Comparison of ENCODE assay signal across 8 mouse cellular contexts in genomic region chr14:118473831-118474193, GRCm38 (mm10).
A peak's percentile ranks its signal among the peaks of the same experiment; 100 is the strongest.
DNase-seq lines count a peak whose midpoint lies in the region; ATAC-seq and TF ChIP-seq lines count a peak whose summit lies in the region.

No protein-coding gene starts in this region.

- peak; percentile 31 to 34 for DNase-seq in cerebellum, postnatal 14 days
- no peak for DNase-seq in cerebellum, adult 2 months
- DNase-seq in WW6 (ENCODE audit: low read depth, low spot score): peak; percentile 46
- peak; percentile 83 for DNase-seq in forebrain, postnatal 0 days
- peak; percentile 32 for DNase-seq in lung, postnatal 0 days (ENCODE audit: low spot score)
- peak; percentile 7 to 48 for DNase-seq in right cerebral cortex, adult 2 months (ENCODE audit: low spot score in 2 of 2)
- no peak for DNase-seq in thymus, postnatal 36 days

- no peak for TF ChIP-seq POLR2A in cerebellum, adult 2 months (IDR thresholded peaks at IDR 0.05; ENCODE audit: borderline replicate concordance, insufficient read depth, low read length)

- TF ChIP-seq EP300 in lung, postnatal 0 days (IDR thresholded peaks at IDR 0.05): no peak

- no peaks in the 10 kb centered on the region for H3K4me1 ChIP-seq in cerebellum, adult 2 months (ENCODE audit: control insufficient read depth, insufficient read depth, low read length)
- H3K4me1 ChIP-seq in forebrain, postnatal 0 days (ENCODE audit: insufficient read depth): no peaks in the 10 kb centered on the region
- H3K4me1 ChIP-seq in intestine, postnatal 0 days (replicated peaks; ENCODE audit: control insufficient read depth, insufficient read depth, low read length): no peaks in the 10 kb centered on the region
- no peaks in the 10 kb centered on the region for H3K4me1 ChIP-seq in lung, postnatal 0 days (ENCODE audit: insufficient read depth, low read depth, low read length)

- H3K27ac ChIP-seq in cerebellum, adult 2 months (ENCODE audit: insufficient read depth, low read length): no peak overlapping the region
- no peak overlapping the region for H3K27ac ChIP-seq in forebrain, postnatal 0 days (ENCODE audit: low read depth, low read length)
- H3K27ac ChIP-seq in intestine, postnatal 0 days (ENCODE audit: low read depth, low read length): no peak overlapping the region
- no peak overlapping the region for H3K27ac ChIP-seq in lung, postnatal 0 days (ENCODE audit: low read length)

- TF ChIP-seq CTCF in cerebellum, adult 2 months (IDR thresholded peaks at IDR 0.05; ENCODE audit: borderline replicate concordance, insufficient read depth, low read depth, low read length): no peak
- TF ChIP-seq CTCF in forebrain, postnatal 0 days (IDR thresholded peaks at IDR 0.05; ENCODE audit: low read depth): no peak
- TF ChIP-seq CTCF in intestine, postnatal 0 days (IDR thresholded peaks at IDR 0.05; ENCODE audit: low read depth): no peak
- no peak for TF ChIP-seq CTCF in lung, postnatal 0 days (IDR thresholded peaks at IDR 0.05)

- H3K27me3 ChIP-seq in cerebellum, adult 2 months (ENCODE audit: control insufficient read depth, insufficient read depth, low read length): no peaks in the 10 kb centered on the region; the same call in 1 of the 2 replicates
- peaks cover 12% of the 10 kb centered on the region; the same call in 1 of the 2 replicates for H3K27me3 ChIP-seq in forebrain, postnatal 0 days (ENCODE audit: insufficient read depth, low read length)
- H3K27me3 ChIP-seq in intestine, postnatal 0 days (replicated peaks; ENCODE audit: control insufficient read depth, insufficient read depth, low read length): peaks cover 21% of the 10 kb centered on the region
- H3K27me3 ChIP-seq in lung, postnatal 0 days (replicated peaks; ENCODE audit: insufficient read depth, low read length): peaks cover 14% of the 10 kb centered on the region; the same call in 1 of the 2 replicates

- H3K4me2 ChIP-seq in forebrain, postnatal 0 days (ENCODE audit: low read depth): peak overlapping the region; percentile 94
- peak overlapping the region; percentile 77 for H3K4me2 ChIP-seq in intestine, postnatal 0 days (replicated peaks; ENCODE audit: low read depth)
- H3K4me2 ChIP-seq in lung, postnatal 0 days (replicated peaks; ENCODE audit: low read depth, low read length): peak overlapping the region; percentile 67

- no peak overlapping the region for H3K4me3 ChIP-seq in cerebellum, adult 2 months (replicated peaks; ENCODE audit: insufficient read depth, low read depth, low read length)
- H3K4me3 ChIP-seq in forebrain, postnatal 0 days (ENCODE audit: low read depth, low read length): peak overlapping the region; percentile 52
- peak overlapping the region; percentile 41 for H3K4me3 ChIP-seq in intestine, postnatal 0 days (ENCODE audit: low read depth, low read length)
- peak overlapping the region; percentile 33 for H3K4me3 ChIP-seq in lung, postnatal 0 days (ENCODE audit: low read depth, low read length)

- no peaks in the 10 kb centered on the region for H3K36me3 ChIP-seq in forebrain, postnatal 0 days (ENCODE audit: insufficient read depth)
- no peaks in the 10 kb centered on the region for H3K36me3 ChIP-seq in intestine, postnatal 0 days (ENCODE audit: control insufficient read depth, insufficient read depth)
- H3K36me3 ChIP-seq in lung, postnatal 0 days (ENCODE audit: insufficient read depth, low read length): no peaks in the 10 kb centered on the region

- peak overlapping the region; percentile 52 for H3K9ac ChIP-seq in forebrain, postnatal 0 days
- H3K9ac ChIP-seq in intestine, postnatal 0 days (ENCODE audit: low read depth, low read length): no peak overlapping the region
- no peak overlapping the region for H3K9ac ChIP-seq in lung, postnatal 0 days (replicated peaks; ENCODE audit: low read depth)

- peak; percentile 80 for ATAC-seq in forebrain, postnatal 0 days
- ATAC-seq in intestine, postnatal 0 days: peak; percentile 56
- peak; percentile 44; the same call in 1 of the 2 replicates for ATAC-seq in lung, postnatal 0 days

- no peaks in the 10 kb centered on the region for H3K9me3 ChIP-seq in forebrain, postnatal 0 days (ENCODE audit: low read length)
- peaks cover 4% of the 10 kb centered on the region; the same call in 1 of the 2 replicates for H3K9me3 ChIP-seq in intestine, postnatal 0 days (ENCODE audit: control insufficient read depth)
- H3K9me3 ChIP-seq in lung, postnatal 0 days (ENCODE audit: low read length): no peaks in the 10 kb centered on the region

- WGBS in cerebellum, adult 2 months: under 1% methylated on average over 37 of the region's 37 CpGs
- 4% methylated on average over 37 of the region's 37 CpGs for WGBS in forebrain, postnatal 0 days
- 0% methylated on average over 37 of the region's 37 CpGs for WGBS in intestine, postnatal 0 days
- WGBS in lung, postnatal 0 days: under 1% methylated on average over 33 of the region's 37 CpGs

Comparison
In these comparisons a context has a peak if more than half of its experiments do, and no peak if none do; other contexts are left out.
1. DNase-seq: peak in cerebellum, postnatal 14 days (2 of 2), WW6 (single experiment), forebrain, postnatal 0 days (single experiment), lung, postnatal 0 days (single experiment) and right cerebral cortex, adult 2 months (2 of 2); none in cerebellum, adult 2 months (0 of 2) and thymus, postnatal 36 days (0 of 2).
2. Peak in every context shown above with its lines, with median percentiles within 50 percentile points of each other: ATAC-seq and H3K4me2 ChIP-seq.